Mouse (Mus musculus): ENCODE results near the gene Usp24. TPM values are rescaled to one million over a fixed set of nuclear protein-coding genes. Genes with fewer than 3 reads are reported as not detected.

The Usp24 gene
- 1 to 10 TPM in 1 of 2 experiments, under 1 TPM in 1; 0.28 to 3.4 TPM for polyA plus RNA-seq (2012; fragmentation: generic; extraction: Trizol)

DNA sequence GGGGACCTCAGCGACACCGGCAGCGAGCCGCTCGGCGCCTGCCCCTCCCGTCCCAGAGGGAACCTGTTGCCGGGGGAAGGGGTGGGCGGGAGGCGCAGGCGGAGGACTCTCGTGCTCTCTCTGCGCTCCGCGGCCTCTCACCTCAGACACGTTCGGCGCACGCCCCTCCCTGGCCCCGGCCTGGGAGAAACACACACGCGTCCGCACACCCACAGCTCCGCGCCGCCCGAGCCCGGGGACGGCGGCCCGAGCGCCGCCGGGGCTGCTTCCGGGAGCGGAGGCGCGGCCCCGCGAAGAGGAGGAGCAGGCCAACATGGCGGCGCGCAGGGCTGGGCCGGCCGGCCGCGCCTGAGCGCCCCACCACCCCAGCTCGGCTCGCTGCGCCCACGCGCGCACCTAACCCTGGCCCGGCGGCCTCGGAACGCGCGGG is at the start of gene Usp24:
TSS of gene Usp24 (plus strand) at position 293 of the 430 bp plus-strand sequence.

Other genes starting within 250 kb of the Usp24 start
- gene Pcsk9, start 148.1 kb downstream of the Usp24 start, polyA plus RNA-seq (2012; fragmentation: generic; extraction: Trizol) = under 1 TPM; 0.05 to 0.08 TPM
- not detected for gene Bsnd, start 176.1 kb downstream of the Usp24 start, polyA plus RNA-seq (2012; fragmentation: generic; extraction: Trizol)
- gene Dhcr24, start 244.8 kb downstream of the Usp24 start, polyA plus RNA-seq (2012; fragmentation: generic; extraction: Trizol) = 10 to 100 TPM; 43.8 to 48.9 TPM